Mouse (Mus musculus): Measurements from ENCODE around the gene Fignl2.

GRCm38 (mm10) chr15:101077813-101078730 is at the start of gene Fignl2:
- TF ChIP-seq CTCF (conservative IDR thresholded peaks at IDR 0.05 in 1 of 2, IDR thresholded peaks at IDR 0.05 in 1 of 2; ENCODE audit: low read depth in 2 of 2, low read length in 2 of 2) (no peak), MAFK (IDR thresholded peaks at IDR 0.05; ENCODE audit: insufficient replicate concordance, low read length) (no peak), ZMIZ1 (IDR thresholded peaks at IDR 0.05; ENCODE audit: low read depth, low read length) (no peak), POLR2A (IDR thresholded peaks at IDR 0.05; ENCODE audit: low read depth, low read length) (no peak), BHLHE40 (IDR thresholded peaks at IDR 0.05; ENCODE audit: low read depth, low read length) (no peak), EP300 (IDR thresholded peaks at IDR 0.05; ENCODE audit: low read length) (no peak), CHD1 (IDR thresholded peaks at IDR 0.05; ENCODE audit: low read depth, low read length) (no peak), USF2 (conservative IDR thresholded peaks at IDR 0.05; ENCODE audit: low read depth, low read length) (no peak), RAD21 (IDR thresholded peaks at IDR 0.05; ENCODE audit: low read depth, low read length) (no peak)
